In the genomic region with DNA sequence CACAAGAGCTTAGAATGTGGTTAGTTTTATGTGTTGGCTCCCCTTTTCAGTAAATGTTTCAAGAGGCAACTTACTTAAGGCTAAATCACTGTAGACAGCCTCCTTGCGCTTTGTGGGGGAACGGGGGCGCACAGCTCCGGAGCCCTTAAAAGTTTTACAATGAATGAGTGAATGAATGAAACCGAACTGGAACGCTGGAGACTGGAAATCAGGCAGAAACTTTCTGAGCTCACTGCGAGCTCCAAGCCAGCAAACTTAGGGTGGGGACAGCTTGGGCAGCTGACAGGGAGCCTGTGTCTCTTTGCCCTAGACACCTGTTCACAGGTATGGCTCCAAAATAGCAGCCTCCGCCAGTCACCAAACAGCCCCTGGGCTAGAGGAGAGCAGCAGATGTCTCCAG, we compare ENCODE assay signal across 8 mouse cellular contexts. TPM values are rescaled to one million over a fixed set of nuclear protein-coding genes. Genes with fewer than 3 reads are reported as not detected.
DNase-seq lines count a peak whose midpoint lies in the region; ATAC-seq and TF ChIP-seq lines count a peak whose summit lies in the region.

No protein-coding gene starts in this region.

- no peaks in the 10 kb centered on the region for H3K4me1 ChIP-seq in lung, embryonic 14.5 days (ENCODE audit: insufficient read depth)
- H3K4me1 ChIP-seq in forebrain, embryonic 16.5 days (replicated peaks; ENCODE audit: control insufficient read depth, insufficient read depth, low read length): peaks cover 8% of the 10 kb centered on the region
- H3K4me1 ChIP-seq in limb, embryonic 14.5 days (ENCODE audit: control insufficient read depth, insufficient read depth, low read length): no peaks in the 10 kb centered on the region
- H3K4me1 ChIP-seq in stomach, embryonic 14.5 days (ENCODE audit: control insufficient read depth, insufficient read depth, low read length): no peaks in the 10 kb centered on the region

- peak overlapping the region; percentile 70 for H3K4me2 ChIP-seq in lung, embryonic 14.5 days
- peak overlapping the region; percentile 73 for H3K4me2 ChIP-seq in forebrain, embryonic 16.5 days (ENCODE audit: low read length)
- H3K4me2 ChIP-seq in limb, embryonic 14.5 days (replicated peaks; ENCODE audit: low read depth, low read length, severe bottlenecking): peak overlapping the region; percentile 61
- peak overlapping the region; percentile 52 for H3K4me2 ChIP-seq in stomach, embryonic 14.5 days (replicated peaks; ENCODE audit: low read depth, low read length)

- H3K36me3 ChIP-seq in lung, embryonic 14.5 days (ENCODE audit: insufficient read depth): no peaks in the 10 kb centered on the region
- no peaks in the 10 kb centered on the region for H3K36me3 ChIP-seq in forebrain, embryonic 16.5 days (ENCODE audit: control insufficient read depth, insufficient read depth)
- H3K36me3 ChIP-seq in limb, embryonic 14.5 days (ENCODE audit: control insufficient read depth, insufficient read depth, low read length): no peaks in the 10 kb centered on the region
- no peaks in the 10 kb centered on the region for H3K36me3 ChIP-seq in stomach, embryonic 14.5 days (ENCODE audit: control insufficient read depth, insufficient read depth, low read length)

- H3K27me3 ChIP-seq in lung, embryonic 14.5 days (ENCODE audit: insufficient read depth, low read length): no peaks in the 10 kb centered on the region
- H3K27me3 ChIP-seq in forebrain, embryonic 16.5 days (replicated peaks; ENCODE audit: control insufficient read depth, insufficient read depth, low read length): peaks cover 14% of the 10 kb centered on the region
- peaks cover 10% of the 10 kb centered on the region; the same call in 1 of the 2 replicates for H3K27me3 ChIP-seq in limb, embryonic 14.5 days (ENCODE audit: control insufficient read depth, insufficient read depth, low read length)
- H3K27me3 ChIP-seq in stomach, embryonic 14.5 days (ENCODE audit: control insufficient read depth, insufficient read depth, low read length): no peaks in the 10 kb centered on the region

- TF ChIP-seq POLR2A in limb, embryonic 14.5 days (IDR thresholded peaks at IDR 0.05; ENCODE audit: borderline replicate concordance, extremely low read depth, insufficient read depth, insufficient read length): no peak

- TF ChIP-seq CTCF in lung, embryonic 14.5 days (IDR thresholded peaks at IDR 0.05; ENCODE audit: low read depth): no peak

- 15% methylated on average over 8 of the region's 8 CpGs for WGBS in lung, embryonic 14.5 days
- 17% methylated on average over 8 of the region's 8 CpGs for WGBS in forebrain, embryonic 16.5 days
- WGBS in limb, embryonic 14.5 days: 22% methylated on average over 8 of the region's 8 CpGs
- 30% methylated on average over 8 of the region's 8 CpGs for WGBS in stomach, embryonic 14.5 days

- H3K9me3 ChIP-seq in lung, embryonic 14.5 days (ENCODE audit: low read depth, low read length): no peaks in the 10 kb centered on the region
- no peaks in the 10 kb centered on the region for H3K9me3 ChIP-seq in forebrain, embryonic 16.5 days (ENCODE audit: control insufficient read depth, low read length)
- H3K9me3 ChIP-seq in limb, embryonic 14.5 days (ENCODE audit: control insufficient read depth, low read length): no peaks in the 10 kb centered on the region
- H3K9me3 ChIP-seq in stomach, embryonic 14.5 days (ENCODE audit: control insufficient read depth, low read depth, low read length): no peaks in the 10 kb centered on the region

- DNase-seq in lung, embryonic 14.5 days: peak; percentile 28
- DNase-seq in lung, postnatal 14 days: no peak
- DNase-seq in limb, embryonic 14.5 days (ENCODE audit: low spot score): no peak
- DNase-seq in adrenal gland, postnatal 10 days: no peak
- no peak for DNase-seq in spleen, postnatal 14 days (ENCODE audit: low spot score in 2 of 2)
- no peak for DNase-seq in frontal cortex, adult 2 months (ENCODE audit: extremely low spot score in 1 of 2, low spot score in 1 of 2)

- no peak overlapping the region for H3K27ac ChIP-seq in lung, embryonic 14.5 days (ENCODE audit: low read depth)
- H3K27ac ChIP-seq in forebrain, embryonic 16.5 days (ENCODE audit: low read length): no peak overlapping the region
- 0 out of 2 replicates have a peak overlapping the region, but pooled peaks have one; percentile 33 for H3K27ac ChIP-seq in limb, embryonic 14.5 days (replicated peaks; ENCODE audit: low read depth, low read length)
- no peak overlapping the region for H3K27ac ChIP-seq in stomach, embryonic 14.5 days (ENCODE audit: low read length)

- peak; percentile 18; the same call in 1 of the 2 replicates for ATAC-seq in lung, embryonic 14.5 days (ENCODE audit: insufficient read depth)
- no peak for ATAC-seq in forebrain, embryonic 16.5 days
- no peak for ATAC-seq in limb, embryonic 14.5 days (ENCODE audit: low FRiP score, low read depth)
- no peak for ATAC-seq in stomach, embryonic 14.5 days (ENCODE audit: insufficient number of reproducible peaks, insufficient read depth, low FRiP score, low read depth)

- H3K9ac ChIP-seq in lung, embryonic 14.5 days: 0 out of 2 replicates have a peak overlapping the region, but pooled peaks have one; percentile 9
- H3K9ac ChIP-seq in forebrain, embryonic 16.5 days (replicated peaks; ENCODE audit: low read depth, low read length): no peak overlapping the region
- no peak overlapping the region for H3K9ac ChIP-seq in limb, embryonic 14.5 days (ENCODE audit: low read depth, low read length, severe bottlenecking)
- H3K9ac ChIP-seq in stomach, embryonic 14.5 days (replicated peaks; ENCODE audit: low read depth, low read length): no peak overlapping the region

- H3K4me3 ChIP-seq in lung, embryonic 14.5 days (ENCODE audit: low read depth, low read length): peak overlapping the region; percentile 36
- H3K4me3 ChIP-seq in forebrain, embryonic 16.5 days (replicated peaks; ENCODE audit: low read length): peak overlapping the region; percentile 46
- H3K4me3 ChIP-seq in limb, embryonic 14.5 days (replicated peaks; ENCODE audit: low read length): peak overlapping the region; percentile 47
- peak overlapping the region; percentile 42 for H3K4me3 ChIP-seq in stomach, embryonic 14.5 days (ENCODE audit: low read depth, low read length)

RNA-seq across cellular contexts. Expression of gene Nrk, which starts 0.9 kb away (rescaled TPM):
- polyA plus RNA-seq in lung, embryonic 14.5 days (2014; fragmentation: Nextera tagmentation; extraction: Ambion mirVana): 18.4 and 23.1 TPM in 2 replicates
- 0.56 and 1.6 TPM in 2 replicates for polyA plus RNA-seq in forebrain, embryonic 16.5 days (2015; fragmentation: Nextera tagmentation; extraction: Ambion mirVana)
- 55.8 and 57.6 TPM in 2 replicates for polyA plus RNA-seq in limb, embryonic 14.5 days (2012; rRNA removed)
- polyA plus RNA-seq in limb, embryonic 14.5 days (2014; fragmentation: Nextera tagmentation; extraction: Ambion mirVana): 63.1 and 69.9 TPM in 2 replicates
- polyA plus RNA-seq in stomach, embryonic 14.5 days (2014; fragmentation: Nextera tagmentation; extraction: Ambion mirVana): 50.4 and 50.5 TPM in 2 replicates
- 10 to 100 TPM in 1 of 2 experiments, 1 to 10 TPM in 1; 6.8 to 10.2 TPM for total RNA-seq in adrenal gland, postnatal 10 days (2021)
- 0.16 and 0.40 TPM in 2 replicates for polyA plus RNA-seq in frontal cortex, adult 2 months (2012; rRNA removed)
